Mouse (Mus musculus) erythroid progenitor cell, adult 5-6 weeks (primary cell): Measurements from ENCODE around the gene Vgll4. TPM values are rescaled to one million over a fixed set of nuclear protein-coding genes. Genes with fewer than 3 reads are reported as not detected.

Experiments used
- ATAC-seq: replicated peaks from 2 replicates; pipeline ENCODE4 v1.8.0; 2016; ENCODE audit warnings: moderate number of reproducible peaks, mild to moderate bottlenecking, moderate TSS enrichment, inconsistent platforms; ENCODE audit not compliant: poor library complexity, low FRiP score, severe bottlenecking
- total RNA-seq, 2 experiments: library from RNA; stranded (forward) in 1 of 2; stranded (reverse) in 1 of 2; fragments of 150-400 nt in 1 of 2; fragments of 186-747, 209-891 nt in 1 of 2; gene quantifications; 2 replicates each; pipeline versions ENCODE4 v1.2.3 to v1.2.4; 2015 to 2017; ENCODE audit warnings: low replicate concordance in 2 of 2

Gene Vgll4
- 2.5 and 6.7 TPM in 2 replicates for total RNA-seq (2015; ENCODE audit: low replicate concordance)
- total RNA-seq (2017; ENCODE audit: low replicate concordance), result 3.3 and 4.7 TPM in 2 replicates

DNA sequence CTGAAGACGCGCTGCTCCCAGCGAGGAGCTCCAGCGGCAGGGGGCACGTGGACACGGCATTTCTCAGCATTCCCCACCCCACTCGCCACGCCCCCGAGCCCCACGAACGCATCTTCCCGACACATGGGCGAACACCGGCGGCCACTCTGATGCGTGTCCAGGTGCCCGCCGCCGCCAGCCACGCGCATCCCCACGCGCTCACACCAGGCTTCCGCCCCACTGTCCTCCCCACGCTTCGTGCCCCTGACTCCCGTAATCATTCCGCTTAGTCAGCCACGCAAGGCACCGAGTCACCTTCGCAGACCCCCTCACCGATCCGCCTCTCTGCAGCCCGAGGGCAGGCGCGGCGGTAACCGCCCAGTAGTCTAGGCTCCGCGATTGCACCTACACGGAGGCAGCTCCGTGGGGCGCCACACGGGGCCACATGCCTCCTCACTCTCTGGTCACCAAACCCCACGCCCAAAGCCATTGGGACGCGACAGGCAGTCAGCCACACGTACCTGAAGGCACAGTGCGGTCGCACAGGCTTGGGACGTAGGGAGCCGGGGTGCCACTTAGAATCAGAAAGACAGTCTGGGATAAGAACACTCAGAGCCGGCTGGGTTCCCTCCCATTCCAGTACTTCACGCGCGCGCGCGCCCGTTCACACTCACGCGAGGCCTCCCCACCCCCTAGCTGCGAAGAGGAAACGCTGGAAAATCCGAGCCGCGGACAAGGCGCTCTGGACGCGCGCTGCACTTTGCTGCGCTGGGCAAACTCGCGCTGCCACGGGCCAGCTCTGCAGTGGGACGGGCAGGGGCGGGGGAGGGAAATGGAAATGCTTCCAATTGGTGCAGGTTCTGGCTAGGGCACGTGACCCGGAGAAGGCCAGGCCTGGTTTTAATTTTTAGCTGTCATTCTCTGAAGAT lies at the start of gene Vgll4:
Gene Vgll4, minus strand, starts transcription at position 782 of the 908 bp plus-strand sequence.
- ATAC-seq, result no peak

- no peak for ATAC-seq
These were observed 45.7 kb upstream of the Vgll4 start for GRCm38 (mm10) chr6:115015461-115015860.

GRCm38 (mm10) chr6:115013574-115013973 lies 43.8 kb upstream of the Vgll4 start:
- ATAC-seq, result no peak

DNA sequence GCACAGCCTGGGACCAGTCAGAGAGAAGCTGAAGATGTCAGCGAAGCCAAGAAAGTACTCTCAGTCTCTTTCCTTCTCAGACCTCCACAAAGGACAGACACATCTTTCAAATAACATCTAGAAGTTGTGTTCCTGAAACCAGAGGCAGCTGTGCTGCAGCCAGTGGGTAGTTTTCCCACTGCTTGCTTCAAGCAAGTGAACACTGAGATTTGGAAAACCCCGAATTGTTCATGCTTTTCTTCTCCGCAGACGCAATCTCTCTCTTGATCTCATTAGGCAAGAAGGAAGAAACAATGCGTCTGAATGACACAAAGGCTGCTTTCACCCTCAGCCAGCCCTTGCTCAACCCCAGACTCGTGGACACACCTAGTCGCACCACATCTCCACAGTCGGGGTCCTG lies 42.0 kb upstream of the Vgll4 start:
- no peak for ATAC-seq

- ATAC-seq, result no peak
These were observed 41.0 kb upstream of the Vgll4 start for GRCm38 (mm10) chr6:115010815-115011214.

DNA sequence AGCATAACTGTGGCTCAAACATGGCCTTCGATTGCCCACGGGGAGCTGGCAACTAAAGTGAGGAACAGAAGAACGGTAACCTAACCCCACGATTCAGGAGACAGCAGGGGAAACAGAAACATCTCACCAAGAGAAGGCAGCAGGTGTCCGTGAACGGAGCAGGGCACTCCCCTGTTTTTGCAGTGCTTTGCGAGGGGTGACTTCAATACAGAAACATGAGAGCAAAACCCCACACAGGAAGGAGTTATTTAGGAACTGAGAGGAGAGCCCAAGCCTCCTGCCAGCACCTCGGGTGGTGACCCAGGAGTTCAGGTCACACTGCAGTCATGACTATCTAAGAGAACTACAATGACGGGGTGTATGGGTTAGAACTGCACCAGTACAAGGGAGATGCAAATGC lies 40.5 kb upstream of the Vgll4 start:
- ATAC-seq, result no peak

DNA sequence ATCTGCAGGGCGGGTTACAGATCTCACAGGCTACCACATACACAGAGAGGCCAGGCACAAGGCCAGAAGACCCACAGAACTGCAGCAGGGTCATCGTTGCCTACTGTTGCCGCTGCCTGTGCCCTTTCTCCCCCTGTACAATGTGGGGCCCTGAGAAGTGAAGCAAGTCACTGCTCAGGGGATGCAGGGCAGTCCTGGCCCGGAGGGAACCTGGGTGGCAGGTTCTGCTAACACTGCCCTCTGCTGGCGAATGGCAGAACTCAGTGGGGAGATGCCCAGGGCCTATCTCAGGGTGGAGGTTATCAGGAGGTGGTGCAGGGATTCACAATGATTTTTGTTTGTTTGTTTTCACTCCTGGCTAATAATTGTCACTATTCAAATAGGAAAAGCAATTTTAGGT lies 37.9 kb upstream of the Vgll4 start:
- ATAC-seq, result peak; percentile 61; the same call in 1 of the 2 replicates

GRCm38 (mm10) chr6:115006948-115007347 lies 37.2 kb upstream of the Vgll4 start:
- ATAC-seq, result no peak

DNA sequence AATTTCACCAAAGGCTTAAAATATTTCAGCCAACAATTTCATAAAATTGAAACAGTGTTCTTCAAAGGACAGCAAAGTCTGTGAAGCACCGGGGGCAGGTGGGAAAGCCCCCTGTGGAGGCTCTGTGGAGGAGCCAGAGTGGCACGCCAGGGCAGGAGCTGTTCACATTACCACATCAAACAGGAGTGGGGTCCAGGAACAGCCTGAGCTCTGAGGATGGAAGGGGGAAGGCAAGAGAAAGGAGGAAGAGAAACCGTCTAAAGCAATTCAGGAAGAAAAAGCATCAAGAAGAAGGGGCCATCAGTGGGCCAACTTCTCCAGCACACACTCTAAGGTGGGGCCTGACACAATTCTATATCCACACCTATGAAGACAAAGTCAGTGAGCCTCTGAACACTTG lies 36.3 kb upstream of the Vgll4 start:
- no peak for ATAC-seq

DNA sequence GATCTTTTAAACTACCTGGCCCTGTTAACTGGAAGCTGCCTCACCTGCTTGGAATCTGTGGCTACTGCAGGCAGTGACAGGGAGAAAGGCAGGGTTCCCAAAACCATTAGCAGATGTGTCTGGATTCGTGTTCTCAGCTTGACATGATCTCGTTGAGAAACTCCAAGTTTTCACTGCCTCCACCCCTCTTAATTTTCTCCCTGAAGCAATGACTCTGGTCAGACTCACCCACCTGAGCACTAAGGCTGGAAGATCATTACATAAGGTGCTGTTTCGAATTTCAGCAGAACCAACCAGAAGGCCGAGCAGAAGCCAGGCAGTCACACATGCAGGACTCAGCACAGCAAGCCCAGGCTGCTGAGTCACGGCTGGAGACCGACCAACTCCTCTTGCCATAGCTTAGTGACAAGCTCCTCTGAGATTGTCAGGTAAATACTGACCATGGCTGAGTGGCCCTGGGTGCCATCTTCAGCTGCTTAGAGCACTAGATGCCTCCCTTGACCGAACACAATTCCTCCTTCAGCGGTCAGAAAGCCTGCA lies 35.6 kb upstream of the Vgll4 start:
- ATAC-seq, result no peak

DNA sequence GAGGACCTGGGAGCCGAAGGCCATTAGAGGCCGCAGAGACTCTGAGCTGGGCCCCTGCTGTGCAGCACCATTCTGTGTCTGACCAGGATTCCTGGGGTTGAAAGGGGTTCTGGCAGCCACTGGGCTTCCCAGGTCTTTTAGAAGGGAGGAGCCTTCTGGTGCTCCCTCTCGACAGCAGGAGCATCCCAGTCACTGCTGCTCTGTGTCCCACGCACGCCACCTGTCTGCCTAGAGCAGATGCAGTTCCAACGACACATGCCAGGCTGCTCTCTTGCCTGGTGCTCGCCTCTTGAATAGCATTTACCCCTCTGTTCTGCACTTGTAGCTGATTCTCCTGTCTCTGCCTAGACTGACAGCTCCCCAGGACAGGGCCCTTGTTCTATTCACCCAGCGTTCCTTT lies 34.8 kb upstream of the Vgll4 start:
- ATAC-seq, result no peak

- no peak for ATAC-seq
These were observed 28.7 kb upstream of the Vgll4 start for GRCm38 (mm10) chr6:114998374-114999031.

DNA sequence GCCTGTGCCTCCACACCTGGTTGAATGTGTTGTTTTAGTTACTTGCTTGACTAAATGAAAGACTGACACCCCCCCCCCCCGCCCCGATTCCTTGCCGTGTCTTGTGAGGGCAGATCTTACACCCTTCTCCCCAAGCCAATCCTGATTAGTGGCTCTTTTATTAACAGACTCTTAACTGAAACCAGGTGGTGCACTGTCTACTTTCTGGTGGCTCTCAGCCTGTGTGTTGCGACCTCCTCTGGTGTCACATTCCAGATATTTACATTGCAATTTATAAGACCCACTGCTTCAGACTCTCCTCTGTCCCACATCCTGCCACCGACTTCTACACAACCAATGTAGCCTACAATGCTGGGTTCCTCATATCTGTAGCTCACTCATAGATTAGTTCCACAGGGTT lies 27.7 kb upstream of the Vgll4 start:
- ATAC-seq, result no peak

DNA sequence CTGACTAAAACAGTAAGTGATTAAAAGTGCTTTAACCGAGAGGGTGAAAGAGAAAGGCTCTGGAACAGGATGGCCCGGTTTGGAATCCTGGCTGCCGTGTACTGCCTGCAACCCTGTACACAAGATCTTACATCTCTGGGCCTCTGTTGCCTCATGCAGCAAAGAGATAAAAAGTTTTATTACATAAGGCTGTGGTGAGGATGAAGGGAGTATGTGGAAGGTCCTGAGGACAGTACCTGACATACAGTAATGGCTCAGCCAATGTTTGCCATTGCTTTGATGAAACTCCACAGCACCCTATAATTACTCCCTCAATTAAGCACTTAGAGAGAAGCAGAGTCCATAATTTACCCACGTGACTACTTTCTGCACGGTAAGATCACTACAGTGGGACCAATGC lies 27.1 kb upstream of the Vgll4 start:
- no peak for ATAC-seq

DNA sequence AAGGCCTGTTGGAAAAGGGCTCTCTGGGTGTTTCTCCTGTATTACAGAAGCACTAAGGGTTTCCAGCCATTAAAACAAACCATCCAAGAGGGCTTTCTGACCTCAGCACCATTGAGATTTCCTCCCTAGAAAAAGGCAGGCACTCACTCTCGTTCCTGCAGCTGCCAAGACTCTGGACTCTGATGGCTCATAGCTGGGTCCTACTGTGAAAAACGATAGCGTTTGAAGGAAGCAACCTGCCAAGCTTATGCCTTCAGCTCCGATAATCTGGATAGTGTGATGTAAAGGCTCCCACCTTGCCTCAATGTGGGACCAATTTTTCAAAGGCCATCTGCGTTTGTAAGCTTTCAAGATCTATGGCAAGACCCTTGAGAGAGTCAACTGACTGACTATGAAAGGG lies 24.3 kb upstream of the Vgll4 start:
- ATAC-seq, result no peak

DNA sequence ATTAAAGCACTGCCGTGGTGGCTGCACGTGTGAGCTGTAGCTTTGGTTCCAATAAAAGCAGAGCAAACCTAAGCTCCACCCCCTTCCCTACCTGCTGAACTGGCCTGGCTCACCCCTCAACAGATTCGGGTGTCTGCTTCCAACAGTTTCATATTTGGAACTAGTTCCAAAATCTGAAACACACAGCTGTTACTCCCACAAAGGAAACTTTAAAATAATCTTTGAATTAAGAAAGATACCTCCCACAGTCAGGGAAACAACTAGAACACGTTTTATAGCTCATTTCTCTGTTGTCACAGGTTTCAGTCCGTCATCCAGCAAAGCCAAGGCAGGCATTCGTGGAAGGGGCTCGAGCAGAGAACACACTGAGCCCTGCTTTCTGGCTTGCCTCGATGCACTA lies 23.9 kb upstream of the Vgll4 start:
- no peak for ATAC-seq

DNA sequence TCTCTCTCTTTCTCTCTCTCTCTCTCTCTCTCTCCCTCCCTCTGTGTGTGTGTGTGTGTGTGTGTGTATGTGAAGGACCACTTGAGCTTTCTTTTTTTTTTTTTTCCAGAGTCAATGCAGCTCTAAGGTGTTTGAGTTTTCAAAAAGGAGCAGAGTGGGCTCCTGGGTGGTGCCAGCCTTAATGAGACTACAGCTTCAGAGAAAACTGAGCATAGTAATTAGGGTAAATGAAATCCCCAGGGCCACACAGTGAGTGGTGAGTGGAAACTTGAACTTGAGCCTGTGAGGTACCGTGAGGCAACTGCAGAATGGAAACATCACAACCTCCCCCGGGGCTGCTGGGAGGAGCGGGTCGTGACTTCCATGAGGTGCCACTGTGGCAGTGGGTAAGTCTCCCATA lies 22.1 kb upstream of the Vgll4 start:
- no peak for ATAC-seq

DNA sequence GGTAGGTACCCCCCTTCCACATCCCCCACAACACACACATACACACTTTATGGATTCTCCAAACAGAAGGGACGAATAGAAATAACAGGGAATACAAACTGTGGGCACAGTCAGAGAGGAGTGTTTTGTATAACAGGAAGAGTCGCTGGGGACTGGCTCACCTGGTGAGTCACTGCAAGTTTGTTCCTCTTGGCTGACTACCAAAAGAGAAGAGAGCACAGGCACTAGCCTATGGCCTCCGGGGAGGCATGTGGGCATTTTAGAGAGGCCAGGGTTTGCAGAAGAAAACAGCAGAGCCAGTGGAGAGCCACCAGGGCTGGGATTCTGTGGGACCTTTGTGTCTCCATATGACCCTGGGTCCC lies 18.8 kb upstream of the Vgll4 start:
- no peak for ATAC-seq

DNA sequence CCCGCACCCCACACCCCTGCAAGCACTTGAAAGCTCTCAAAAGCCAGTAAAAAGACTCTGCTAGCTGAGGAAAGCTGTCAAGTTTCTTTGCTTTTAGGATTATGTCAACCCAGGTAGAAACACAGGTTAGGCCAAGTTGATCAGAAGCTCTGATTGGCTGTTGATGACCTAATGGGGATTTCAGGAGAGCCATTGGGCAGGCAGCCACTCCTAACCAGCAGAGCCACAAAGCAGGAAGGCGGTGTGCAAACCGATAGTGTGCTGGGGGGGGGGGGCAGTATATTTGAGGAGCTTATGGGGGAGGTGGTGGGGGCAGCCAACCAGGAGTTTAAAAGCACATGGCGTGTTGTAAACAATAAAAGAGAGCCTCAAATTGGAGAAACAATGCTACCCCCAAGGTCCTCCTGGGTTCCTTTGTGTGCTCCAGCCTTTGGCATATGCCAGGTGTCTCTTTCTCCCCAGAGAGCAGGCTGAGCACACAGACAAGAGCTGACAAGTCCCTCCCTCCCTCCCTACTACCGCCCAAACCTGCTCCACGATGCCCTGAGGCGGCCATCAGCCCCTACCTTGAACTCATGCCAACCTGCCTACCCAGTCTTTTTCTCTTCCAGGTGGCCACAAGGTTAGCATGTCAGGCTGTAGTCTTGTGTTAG lies 18.3 kb upstream of the Vgll4 start:
- ATAC-seq, result no peak

GRCm38 (mm10) chr6:114982671-114983070 lies 12.9 kb upstream of the Vgll4 start:
- ATAC-seq, result no peak
